Mouse (Mus musculus): Measurements from ENCODE around the gene 9430097D07Rik.

Gene 9430097D07Rik

DNA sequence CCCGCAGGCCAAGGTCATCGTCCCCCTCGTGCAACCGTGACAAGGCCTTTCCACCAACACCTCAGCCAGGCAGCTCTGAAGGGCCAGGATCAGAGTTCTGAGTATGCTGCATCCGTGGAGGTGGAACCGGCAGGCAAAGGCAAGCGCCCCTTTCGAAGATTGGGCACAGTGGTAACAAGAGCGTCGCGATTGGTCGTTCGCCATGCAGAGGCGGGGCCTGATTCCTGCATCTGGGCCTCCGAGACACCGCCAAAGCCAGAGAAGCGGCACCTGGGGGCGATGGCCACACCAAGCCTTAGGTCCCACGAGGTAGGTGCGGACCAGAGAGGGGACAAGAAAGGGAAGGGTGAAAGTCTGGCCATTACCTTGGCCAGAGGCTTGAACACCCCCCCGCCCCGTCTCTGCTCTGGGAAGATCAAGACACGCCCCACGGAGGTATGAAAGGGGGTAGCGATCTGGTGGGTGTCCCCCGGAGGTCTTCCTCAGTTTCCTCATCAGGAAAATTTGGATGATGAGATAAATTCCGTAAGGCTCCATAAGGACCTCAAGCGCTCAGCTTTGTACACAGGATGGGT, at the start of gene 9430097D07Rik:
Gene 9430097D07Rik (minus strand): TSS at position 99 of the 575 bp plus-strand sequence.
- DNase-seq (ENCODE audit: low spot score) = peak; percentile 70

DNA sequence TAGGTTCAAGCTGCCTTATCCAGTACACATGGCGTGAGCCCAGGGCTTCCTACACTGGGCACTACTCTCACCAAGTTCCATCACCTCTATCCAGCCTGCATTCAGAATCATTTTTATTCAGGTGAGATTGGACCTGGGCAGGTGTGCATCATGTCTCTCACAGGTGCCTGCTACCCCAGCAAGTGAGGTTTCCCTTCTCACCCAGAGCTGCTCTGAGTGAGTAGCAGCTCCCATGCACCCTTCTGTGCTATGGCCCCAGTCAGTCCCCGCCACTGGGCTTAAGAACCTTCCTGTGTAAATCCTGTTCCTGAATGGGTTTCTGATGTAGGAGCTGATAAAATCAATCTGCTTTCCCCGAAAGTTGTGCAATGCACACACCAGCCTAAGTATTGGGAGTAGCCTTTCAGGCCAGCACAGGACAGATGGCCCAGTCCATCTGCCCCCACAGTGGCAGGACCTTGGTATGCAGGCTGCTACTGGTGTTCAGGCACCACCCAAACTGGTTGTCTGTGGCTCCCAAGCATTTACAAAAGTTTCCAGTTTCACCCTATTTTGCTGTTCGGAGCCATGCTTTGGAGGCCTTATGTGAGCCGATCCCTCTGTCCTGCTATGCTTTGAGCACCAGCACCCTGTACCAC, 48.7 kb upstream of the 9430097D07Rik start:
- DNase-seq (ENCODE audit: low spot score) = no peak

DNA sequence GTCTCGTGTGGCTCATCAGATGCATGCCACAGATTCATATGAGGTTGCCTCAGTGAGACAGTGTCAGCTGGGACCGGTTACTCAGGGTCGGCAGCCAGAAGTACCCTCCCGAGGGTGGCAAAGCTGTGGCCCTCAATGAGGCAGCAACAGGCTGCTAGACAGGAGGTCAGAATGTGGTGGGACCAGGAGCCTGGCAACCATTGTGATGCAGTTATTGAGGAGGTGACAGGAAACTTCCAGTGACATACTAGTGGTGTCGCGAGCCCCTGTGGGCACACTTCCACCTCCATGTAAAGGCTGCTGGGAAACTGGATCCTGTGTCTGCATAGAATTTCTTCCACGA, 46.0 kb upstream of the 9430097D07Rik start, which contains the start of gene Ak1:
Gene Ak1 (plus strand): TSS at position 242 of the 343 bp plus-strand sequence.
- no peak for DNase-seq (ENCODE audit: low spot score)

DNA sequence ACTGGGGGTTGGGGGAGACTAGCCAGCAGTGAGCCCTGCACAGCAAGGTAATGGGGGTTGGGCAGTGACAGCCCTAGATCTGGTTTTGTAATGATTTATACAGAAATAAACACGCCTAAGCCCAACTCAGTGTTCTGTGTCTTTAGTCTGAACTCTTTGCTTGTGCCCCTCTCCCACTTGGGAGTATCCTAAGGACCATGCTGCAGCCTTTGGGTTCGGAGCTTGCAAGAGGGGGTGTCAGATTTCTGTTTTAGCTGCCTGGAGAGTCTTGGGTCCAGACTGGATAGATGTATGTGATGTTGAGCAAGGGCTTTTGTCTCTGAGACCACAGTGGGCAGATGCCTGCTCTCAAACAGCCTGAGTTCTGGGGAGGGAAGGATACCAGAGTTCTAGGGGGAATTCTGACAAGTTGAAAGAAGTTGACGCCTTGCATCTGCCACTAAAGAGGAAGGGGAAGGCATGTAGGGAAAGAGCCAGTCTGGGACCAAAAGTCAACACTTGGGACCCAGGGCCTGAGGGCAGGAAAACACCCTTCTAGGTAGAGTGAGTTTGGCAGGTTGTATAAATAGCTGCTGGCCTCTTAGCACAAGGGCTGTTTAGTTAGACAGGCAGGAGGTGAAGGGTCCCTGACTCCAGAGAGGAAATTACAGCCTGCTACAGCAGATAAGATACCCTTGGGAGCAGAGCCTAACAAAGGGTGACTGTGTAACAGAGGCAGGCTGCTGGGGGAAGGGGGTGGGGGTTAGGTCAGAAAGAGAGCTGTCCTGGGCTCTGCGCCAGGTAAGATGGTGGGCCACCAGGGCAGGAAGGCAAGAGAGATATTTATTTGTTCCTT, 45.4 kb upstream of the 9430097D07Rik start:
- no peak for DNase-seq (ENCODE audit: low spot score)

DNA sequence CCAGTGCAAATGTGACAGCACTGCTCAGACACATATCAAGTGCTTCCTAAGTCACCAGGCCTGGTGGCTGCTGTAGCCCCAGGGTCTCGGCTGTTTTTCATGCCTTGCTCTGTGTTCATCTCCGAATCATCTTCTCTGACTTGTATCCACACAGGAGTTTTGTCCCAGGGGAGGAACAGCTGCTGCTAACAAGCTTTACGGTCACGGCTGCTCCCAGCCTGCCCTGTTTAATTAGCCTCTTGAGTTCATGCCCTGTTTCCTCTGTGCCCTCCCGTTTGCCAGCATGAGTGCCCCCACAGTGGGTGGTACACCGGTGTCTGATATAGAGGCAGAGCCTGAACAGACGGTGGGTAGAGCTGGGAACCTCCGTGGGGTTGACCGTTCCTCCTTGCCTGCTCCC, 42.6 kb upstream of the 9430097D07Rik start:
- no peak for DNase-seq (ENCODE audit: low spot score)

DNA sequence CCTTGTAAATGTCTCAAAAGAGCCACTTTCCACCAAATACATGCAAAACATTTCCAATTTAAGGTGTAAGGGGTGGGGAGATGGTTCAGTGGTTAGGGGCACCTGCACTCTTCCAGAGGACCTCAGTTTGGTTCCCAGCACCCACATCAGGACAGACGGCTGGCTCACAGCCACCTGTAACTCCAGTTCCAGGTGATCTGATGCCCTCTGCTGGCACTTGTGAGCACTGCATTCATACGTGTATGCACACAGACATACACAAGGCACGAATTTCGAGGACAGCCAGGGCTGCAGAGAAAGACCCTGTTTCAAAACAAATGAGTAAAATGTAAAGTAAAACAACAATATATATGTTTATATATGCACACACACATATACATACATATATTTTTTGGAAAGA, 42.1 kb upstream of the 9430097D07Rik start:
- no peak for DNase-seq (ENCODE audit: low spot score)

DNA sequence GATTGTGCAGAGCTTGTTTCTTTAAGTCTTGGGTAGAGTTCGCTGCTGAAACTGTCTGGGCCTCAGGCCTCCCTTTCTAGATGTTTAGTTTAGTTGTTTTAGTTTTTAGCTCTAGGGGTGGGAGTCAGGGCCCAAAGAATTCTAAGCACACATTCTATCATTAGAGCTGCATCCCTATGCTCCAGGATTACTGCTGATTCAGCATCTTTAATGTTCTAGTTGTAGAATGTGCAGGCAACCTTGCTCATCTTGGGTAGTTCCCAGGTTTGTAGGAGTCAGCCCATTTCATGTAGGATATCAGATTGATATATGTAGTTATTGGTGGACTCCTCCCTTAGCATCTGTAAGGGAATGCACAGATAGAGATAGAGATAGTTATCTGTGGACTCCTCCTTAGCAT, 41.6 kb upstream of the 9430097D07Rik start:
- no peak for DNase-seq (ENCODE audit: low spot score)

DNA sequence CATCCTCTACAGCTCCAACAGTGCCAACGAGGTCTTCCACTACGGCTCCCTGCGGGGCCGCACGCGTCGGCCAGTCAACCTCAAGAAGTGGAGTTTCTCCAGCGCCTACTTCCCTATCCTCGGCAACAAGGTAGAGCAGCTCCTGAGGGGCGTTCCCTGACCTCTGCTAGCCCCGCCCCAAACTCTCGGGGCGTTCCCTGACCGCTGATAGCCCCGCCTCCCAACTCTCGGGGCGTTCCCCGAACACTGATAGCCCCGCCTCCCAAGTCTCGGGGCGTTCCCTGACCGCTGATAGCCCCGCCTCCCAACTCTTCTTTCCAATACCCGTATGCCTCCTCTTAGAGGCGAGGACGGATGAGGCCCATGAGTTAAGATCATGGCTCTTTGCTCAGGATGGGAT, 36.8 kb upstream of the 9430097D07Rik start:
- DNase-seq (ENCODE audit: low spot score) = no peak

DNA sequence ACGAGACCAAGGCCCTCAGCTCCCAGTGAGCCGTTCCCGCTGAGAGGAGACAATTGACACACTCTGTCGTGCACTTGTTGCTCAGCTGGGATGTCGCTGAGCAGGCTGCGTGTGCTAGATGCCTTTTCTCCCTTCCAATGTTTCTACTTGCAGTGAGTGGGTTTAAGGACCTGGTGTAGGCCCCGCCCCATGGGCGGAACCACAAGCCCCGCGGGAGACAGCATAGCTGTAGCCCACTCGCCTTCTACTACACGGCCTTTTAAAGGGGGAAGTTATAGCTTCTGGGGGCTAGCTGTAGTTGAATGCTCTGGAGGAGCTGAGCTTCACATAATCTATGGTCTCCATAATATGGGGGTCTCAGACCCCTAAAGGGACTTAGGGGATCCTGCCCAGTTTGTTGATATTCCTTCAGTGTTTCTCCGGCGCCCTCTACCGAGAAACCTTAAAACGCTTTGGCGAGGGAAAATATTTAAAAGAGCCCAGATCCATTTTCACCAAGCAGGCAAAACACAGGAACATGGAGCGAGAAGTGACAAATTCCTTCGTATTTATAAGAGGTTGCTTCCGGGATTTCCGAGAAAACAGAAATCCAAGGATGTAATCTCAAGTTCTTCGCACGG, 35.2 kb upstream of the 9430097D07Rik start:
- DNase-seq (ENCODE audit: low spot score) = peak; percentile 58

DNA sequence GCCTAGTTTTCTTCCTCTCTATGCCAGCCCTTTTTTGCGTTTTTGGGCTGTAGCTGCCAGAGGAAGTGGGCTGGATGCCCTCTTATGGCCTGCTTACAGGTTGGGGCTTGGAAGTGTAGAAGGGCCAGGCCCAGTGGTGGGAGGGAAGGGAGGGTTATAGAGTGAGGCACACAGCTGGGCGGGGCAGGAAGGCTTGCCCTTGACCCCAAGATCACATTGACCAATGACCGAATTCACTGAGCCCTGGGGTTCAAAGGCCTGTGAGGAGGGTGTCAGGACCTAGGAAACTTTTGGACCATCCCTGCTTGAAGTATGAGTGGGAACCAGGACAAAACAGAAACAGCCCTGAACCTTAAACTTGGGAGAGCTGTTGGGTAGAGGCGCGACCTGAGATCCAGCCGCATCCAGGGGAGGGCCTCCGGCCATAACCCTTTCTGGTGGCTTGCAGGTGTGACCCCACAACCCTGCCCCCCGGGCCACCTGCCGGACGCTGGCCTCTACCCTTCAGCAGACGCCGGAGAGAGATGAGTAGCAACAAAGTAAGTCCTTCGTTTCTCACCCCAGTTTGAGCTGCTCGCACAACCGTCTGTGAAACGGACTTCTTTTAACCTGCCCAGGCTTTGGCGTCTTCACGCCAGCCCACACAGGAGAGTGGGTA, 33.4 kb upstream of the 9430097D07Rik start:
- no peak for DNase-seq (ENCODE audit: low spot score)

DNA sequence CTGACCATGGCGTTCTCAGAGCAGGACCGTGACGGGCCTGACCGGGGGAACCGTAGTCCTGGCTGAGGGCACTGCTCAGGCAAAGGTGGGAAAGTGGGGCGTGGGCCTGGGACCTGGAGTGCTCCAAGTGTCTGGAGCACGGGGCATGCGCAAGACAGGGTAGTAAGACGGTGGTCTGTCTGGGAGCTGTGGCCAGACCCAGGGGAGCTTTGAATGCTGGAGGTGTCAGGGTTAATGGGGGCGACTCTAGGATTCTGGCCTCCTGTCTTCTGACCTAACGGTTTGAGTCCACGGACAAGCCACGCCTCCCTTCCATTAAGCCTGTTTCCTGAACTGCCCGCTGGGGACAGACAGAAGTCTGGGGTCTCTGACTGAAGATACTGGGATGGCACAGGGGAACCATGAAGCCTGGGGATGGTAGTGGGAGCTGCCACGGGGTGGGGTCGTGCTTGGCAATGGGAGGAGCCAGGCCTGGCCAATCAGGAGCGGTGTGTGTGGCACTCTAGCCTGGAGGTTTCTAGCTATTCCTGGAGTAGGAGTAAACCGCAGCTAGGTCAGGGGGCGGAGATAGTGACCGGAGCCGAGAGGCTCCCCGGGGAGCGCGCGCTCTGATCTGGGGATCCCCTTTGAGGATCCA, 32.8 kb upstream of the 9430097D07Rik start:
- DNase-seq (ENCODE audit: low spot score) = peak; percentile 54

DNA sequence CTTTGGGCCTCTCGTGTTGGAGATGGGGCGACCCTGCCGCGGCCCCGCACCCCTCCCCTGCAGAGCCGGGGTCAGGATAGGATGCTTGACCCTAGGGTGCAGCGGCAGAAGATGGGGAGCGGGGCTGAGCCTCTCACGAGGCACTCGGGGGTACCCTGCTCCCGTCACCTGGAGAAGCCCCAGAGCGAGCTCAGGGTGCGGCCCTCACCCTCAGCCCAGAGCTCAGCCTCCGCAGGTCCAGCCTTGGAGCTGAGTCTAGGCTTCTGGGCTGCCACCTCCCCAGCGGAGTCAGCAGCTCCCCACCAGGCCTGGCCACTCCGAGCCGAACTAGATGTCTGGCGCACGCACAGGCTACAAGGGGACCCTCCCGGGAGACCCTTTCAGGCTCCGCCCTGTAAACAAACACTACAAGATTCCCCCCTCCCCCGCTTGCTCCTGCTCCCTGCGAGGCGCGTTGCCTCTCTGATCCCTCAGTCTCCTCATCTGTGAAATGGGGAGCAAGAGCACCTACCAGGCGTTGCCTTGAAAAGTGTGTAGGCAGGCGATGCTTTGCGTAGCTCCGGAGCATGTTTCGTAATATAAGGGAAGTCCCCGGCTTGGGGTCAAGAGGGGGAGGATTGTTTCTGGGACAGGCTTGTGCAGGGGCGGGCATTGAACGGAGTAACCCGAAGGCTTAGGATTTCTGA, 31.9 kb upstream of the 9430097D07Rik start:
- DNase-seq (ENCODE audit: low spot score) = peak; percentile 54

DNA sequence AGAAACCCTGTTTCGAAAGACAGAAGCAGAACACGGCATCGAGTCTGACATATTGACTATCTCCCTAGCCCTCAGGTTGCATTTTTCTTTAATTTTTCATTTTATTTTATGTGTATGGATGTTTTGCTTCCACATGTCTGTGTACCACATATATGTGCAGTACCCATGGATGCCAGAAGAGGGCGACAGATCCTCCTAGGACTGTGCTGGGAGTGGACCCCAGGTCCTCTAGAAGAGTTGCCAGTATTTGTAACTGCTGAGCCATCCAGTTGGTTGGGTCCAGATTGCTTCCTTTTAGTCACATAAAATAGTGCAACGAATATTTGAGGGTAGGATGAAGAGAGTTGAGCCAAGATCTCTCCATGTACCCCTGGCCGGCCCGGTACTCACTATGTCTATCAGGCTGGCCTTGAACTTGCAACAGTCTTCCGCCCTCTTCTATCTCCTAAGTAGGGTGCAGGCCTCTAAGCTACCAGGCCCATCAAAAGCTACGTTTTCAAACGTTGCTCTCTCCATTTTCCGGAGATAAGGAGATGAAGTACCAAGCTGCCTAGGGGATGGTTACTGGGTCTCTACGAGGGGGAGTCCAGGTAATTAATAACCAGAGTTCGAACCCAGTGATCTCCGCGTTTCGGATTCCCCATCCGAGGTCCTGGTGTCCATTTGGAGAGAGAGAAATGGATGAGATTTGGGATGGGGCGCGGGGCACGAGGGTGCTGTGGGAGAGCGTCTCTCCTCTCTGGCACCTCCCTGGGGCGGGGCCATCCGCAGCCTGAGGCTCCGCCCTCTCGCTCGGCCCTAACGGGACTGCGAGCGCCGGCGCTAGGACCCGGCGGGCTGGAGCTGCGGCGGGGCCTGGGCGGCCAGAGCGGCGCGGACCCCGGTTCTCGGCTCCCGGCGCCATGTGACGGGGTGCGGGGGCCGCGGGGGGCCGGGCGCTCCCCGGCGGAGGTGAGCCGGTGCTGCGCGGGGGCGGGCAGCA, 31.0 kb upstream of the 9430097D07Rik start:
- peak; percentile 82 for DNase-seq (ENCODE audit: low spot score)

DNA sequence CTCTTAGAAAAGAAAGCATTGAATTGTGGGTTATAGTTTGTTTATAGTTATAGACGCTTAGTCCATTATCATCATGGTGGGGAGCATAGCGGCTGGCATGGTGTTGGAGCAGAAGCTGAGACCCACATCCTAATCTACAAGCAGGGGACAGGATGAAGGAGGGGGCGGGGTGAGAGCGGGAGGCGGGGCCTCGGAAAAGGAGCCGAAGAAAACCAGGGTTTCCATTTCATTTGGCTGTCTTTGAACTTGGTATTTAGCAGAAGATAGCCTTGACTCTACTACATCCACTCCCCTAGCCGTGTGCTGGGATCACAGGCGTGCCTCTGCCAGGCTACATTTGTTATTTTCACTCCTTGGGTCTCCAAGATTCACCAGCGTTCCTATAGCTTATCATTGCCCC, 29.1 kb upstream of the 9430097D07Rik start:
- DNase-seq (ENCODE audit: low spot score) = no peak

DNA sequence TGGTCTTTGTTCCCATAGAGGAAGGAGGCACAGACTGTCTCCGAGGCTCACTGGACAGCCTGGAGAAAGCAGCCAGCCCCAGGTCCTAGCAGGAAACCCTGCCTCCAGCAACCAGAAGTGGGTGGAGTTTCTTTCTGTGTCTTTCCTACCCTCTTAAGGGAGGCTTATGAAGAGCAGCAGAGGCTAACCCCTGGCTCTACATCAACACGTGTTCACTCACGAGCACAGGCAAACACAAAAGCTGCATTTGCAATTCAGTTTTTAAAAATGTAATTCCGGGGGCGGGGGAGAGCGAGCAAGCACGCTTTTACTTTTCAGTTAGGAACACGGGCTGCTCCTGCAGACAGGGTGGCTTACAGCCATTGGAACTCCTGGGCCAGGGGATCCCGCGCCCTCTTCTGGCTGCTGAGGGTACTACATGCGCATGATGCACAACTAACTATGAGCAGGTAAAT, 27.1 kb upstream of the 9430097D07Rik start:
- DNase-seq (ENCODE audit: low spot score) = peak; percentile 90

DNA sequence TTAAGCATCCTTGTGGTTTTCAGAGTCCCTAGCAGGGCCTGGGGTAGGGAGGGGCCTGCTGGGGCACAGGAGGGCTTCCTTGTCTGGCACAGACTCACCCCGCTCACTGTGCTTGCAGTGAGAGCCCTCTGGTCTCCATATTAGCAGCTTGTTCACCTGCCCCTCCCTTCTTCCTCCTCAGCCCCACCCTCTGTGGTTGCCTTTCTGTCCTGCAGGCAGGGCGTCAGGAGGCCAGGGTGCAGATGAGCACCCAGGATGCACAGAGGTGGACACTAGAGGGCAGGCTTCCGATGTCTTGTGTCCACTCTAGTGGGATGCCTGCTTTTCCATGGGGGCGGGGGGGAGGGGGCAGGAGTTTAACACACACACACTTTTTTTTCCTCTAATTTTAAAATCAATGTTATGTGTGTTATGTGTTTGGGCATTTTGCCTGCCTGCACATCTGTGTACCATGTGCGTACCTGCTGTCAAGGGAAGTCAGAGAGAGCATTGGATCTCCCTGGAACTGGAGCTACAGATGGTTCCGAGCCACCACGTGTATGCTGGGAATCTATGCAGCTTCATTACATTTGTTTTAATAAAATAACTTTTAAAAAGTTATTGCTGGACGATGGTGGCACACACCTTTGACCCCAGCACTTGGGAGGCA, 26.1 kb upstream of the 9430097D07Rik start:
- no peak for DNase-seq (ENCODE audit: low spot score)

DNA sequence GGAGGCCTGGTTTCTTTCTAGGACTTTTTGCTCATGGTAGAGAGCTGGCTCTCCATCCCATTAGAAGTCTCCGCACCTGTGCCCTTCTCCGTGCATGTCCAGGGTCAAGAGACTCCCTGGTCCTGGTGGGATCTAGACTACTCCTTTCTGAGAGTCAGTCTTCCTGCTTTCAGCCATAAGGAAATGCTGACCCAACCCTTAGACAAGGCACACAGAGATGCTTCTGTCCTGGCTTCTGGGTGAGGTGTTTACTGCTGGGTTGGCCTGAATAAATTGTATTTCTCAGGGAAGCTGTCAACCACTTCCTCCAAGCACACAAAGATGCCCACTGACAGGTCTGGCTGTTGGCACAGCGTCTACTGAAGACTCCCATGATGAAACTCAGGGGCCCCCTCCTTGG, 23.9 kb upstream of the 9430097D07Rik start, which contains the start of gene St6galnac6:
Gene St6galnac6 (plus strand): TSS at position 301 of the 400 bp plus-strand sequence.
- DNase-seq (ENCODE audit: low spot score) = no peak

DNA sequence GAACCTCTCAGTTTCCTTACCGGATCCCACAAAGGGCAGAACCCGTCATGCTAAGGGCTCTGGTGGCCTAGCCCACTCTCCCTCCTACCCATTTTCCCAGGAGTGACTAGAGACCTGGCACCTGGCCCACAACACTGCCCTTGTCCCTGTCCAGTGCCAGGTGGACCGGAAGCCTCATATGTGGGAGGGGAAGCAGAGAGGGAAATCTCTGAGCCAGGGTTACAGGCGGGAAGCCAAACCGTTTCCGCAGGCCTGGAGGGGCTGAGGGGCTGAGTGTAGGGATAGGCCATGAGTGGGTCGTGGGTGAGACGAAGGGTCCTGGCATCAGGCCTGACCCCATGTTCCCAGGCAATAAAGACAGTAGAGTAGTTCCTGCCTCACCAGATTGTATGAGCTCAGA, 23.0 kb upstream of the 9430097D07Rik start:
- no peak for DNase-seq (ENCODE audit: low spot score)

DNA sequence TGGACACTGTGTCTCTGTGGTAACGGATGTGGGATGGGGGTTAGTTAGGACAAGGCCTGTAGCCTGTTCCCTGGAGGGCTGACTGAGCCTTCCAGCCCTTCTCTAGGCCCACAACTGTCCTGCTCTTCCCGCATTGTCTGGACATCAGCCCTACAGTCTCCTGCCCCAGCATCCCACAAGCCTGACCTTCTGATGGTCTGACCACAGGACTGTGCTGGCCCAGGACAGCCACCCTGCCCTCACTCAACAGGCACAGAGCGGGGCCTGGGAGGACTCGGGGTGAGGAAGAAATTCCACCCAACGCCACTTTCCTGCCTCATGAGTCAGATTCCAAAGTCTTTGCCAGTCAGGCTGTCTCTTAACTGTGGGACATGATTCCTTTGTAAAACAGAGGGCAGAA, 22.2 kb upstream of the 9430097D07Rik start:
- DNase-seq (ENCODE audit: low spot score) = no peak
